Mouse (Mus musculus): ENCODE results near the gene Klk5. TPM values are rescaled to one million over a fixed set of nuclear protein-coding genes. Genes with fewer than 3 reads are reported as not detected.

The Klk5 gene
- not detected in 2 replicates for polyA plus RNA-seq (2015; fragmentation: Nextera tagmentation; extraction: Ambion mirVana)

- Histone ChIP-seq H3K9me3 (replicated peaks; ENCODE audit: control insufficient read depth, low read length, poor library complexity, severe bottlenecking) (no peaks in the 10 kb centered on the region), H3K4me1 (ENCODE audit: control insufficient read depth, insufficient read depth, low read length) (no peaks in the 10 kb centered on the region), H3K36me3 (ENCODE audit: control insufficient read depth, insufficient read depth, low read length) (no peaks in the 10 kb centered on the region), H3K9ac (ENCODE audit: low read depth, low read length) (no peak within 1 kb of the TSS), H3K27ac (ENCODE audit: low read length) (no peak within 1 kb of the TSS), H3K4me3 (ENCODE audit: low read depth, low read length) (no peak within 1 kb of the TSS), H3K4me2 (ENCODE audit: low read length) (no peak within 1 kb of the TSS), H3K27me3 (ENCODE audit: control insufficient read depth, insufficient read depth, low read depth, low read length) (no peaks in the 10 kb centered on the region)
- 57% methylated on average over 2 of the region's 3 CpGs for WGBS
- no peak for ATAC-seq
Observed at GRCm38 (mm10) chr7:43841701-43842100, at the start of gene Klk5. Gene Klk5 (plus strand): TSS chr7:43841971.

DNA sequence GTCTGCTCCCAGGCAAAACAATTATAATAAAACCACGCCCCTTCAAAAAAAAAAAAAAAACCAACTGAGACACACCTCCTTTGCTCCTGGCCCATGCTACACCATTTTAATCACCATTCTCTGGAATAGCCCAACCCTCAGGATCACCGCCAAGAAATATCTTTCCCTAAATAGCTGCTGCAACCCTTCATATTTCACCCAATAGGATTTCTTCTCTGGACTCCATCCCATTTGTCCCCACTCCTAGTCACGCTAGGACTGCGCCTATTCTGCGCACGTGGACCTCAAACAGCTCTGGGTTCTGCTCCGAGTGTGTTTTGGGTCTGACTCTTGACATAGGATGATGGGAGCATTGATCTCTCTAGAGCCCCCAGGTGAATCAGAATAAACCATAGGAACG lies 45.4 kb upstream of the Klk5 start:
- H3K36me3 ChIP-seq (ENCODE audit: control insufficient read depth, insufficient read depth, low read length): no peaks in the 10 kb centered on the region
- peak overlapping the region; percentile 67 for H3K9ac ChIP-seq (ENCODE audit: low read depth, low read length)
- peak overlapping the region; percentile 55 for H3K4me3 ChIP-seq (ENCODE audit: low read depth, low read length)
- H3K9me3 ChIP-seq (replicated peaks; ENCODE audit: control insufficient read depth, low read length, poor library complexity, severe bottlenecking): no peaks in the 10 kb centered on the region
- no peak overlapping the region for H3K27ac ChIP-seq (ENCODE audit: low read length)
- H3K4me1 ChIP-seq (ENCODE audit: control insufficient read depth, insufficient read depth, low read length): peaks cover 9% of the 10 kb centered on the region; the same call in 1 of the 2 replicates
- H3K4me2 ChIP-seq (ENCODE audit: low read length): peak overlapping the region; percentile 85
- peaks cover 12% of the 10 kb centered on the region for H3K27me3 ChIP-seq (ENCODE audit: control insufficient read depth, insufficient read depth, low read depth, low read length)
- 15% methylated on average over 8 of the region's 8 CpGs for WGBS
- peak; percentile 52; the same call in 1 of the 2 replicates for ATAC-seq

- under 1% methylated on average over 28 of the region's 28 CpGs for WGBS
- Histone ChIP-seq H3K9ac (ENCODE audit: low read depth, low read length) (peak within 1 kb of the TSS; percentile 67), H3K9me3 (replicated peaks; ENCODE audit: control insufficient read depth, low read length, poor library complexity, severe bottlenecking) (no peaks in the 10 kb centered on the region), H3K4me1 (ENCODE audit: control insufficient read depth, insufficient read depth, low read length) (peaks cover 9% of the 10 kb centered on the region; the same call in 1 of the 2 replicates), H3K4me3 (ENCODE audit: low read depth, low read length) (peak within 1 kb of the TSS; percentile 55), H3K27ac (ENCODE audit: low read length) (no peak within 1 kb of the TSS), H3K4me2 (ENCODE audit: low read length) (peak within 1 kb of the TSS; percentile 85), H3K27me3 (ENCODE audit: control insufficient read depth, insufficient read depth, low read depth, low read length) (peaks cover 12% of the 10 kb centered on the region), H3K36me3 (ENCODE audit: control insufficient read depth, insufficient read depth, low read length) (no peaks in the 10 kb centered on the region)
- peak; percentile 71 for ATAC-seq
Observed at GRCm38 (mm10) chr7:43797333-43797769, 44.4 kb upstream of the Klk5 start, which contains the start of gene Klk8. Gene Klk8 (plus strand): TSS chr7:43797577.

- 39% methylated on average over 13 of the region's 13 CpGs for WGBS
- Histone ChIP-seq H3K9ac (ENCODE audit: low read depth, low read length) (peak overlapping the region; percentile 67), H3K4me2 (ENCODE audit: low read length) (peak overlapping the region; percentile 85), H3K4me1 (ENCODE audit: control insufficient read depth, insufficient read depth, low read length) (peaks cover 9% of the 10 kb centered on the region; the same call in 1 of the 2 replicates), H3K27me3 (ENCODE audit: control insufficient read depth, insufficient read depth, low read depth, low read length) (peaks cover 12% of the 10 kb centered on the region), H3K27ac (ENCODE audit: low read length) (no peak overlapping the region), H3K36me3 (ENCODE audit: control insufficient read depth, insufficient read depth, low read length) (no peaks in the 10 kb centered on the region), H3K4me3 (ENCODE audit: low read depth, low read length) (peak overlapping the region; percentile 55), H3K9me3 (replicated peaks; ENCODE audit: control insufficient read depth, low read length, poor library complexity, severe bottlenecking) (no peaks in the 10 kb centered on the region)
- ATAC-seq: peak; percentile 57
Observed at GRCm38 (mm10) chr7:43797844-43798462, 43.8 kb upstream of the Klk5 start.

DNA sequence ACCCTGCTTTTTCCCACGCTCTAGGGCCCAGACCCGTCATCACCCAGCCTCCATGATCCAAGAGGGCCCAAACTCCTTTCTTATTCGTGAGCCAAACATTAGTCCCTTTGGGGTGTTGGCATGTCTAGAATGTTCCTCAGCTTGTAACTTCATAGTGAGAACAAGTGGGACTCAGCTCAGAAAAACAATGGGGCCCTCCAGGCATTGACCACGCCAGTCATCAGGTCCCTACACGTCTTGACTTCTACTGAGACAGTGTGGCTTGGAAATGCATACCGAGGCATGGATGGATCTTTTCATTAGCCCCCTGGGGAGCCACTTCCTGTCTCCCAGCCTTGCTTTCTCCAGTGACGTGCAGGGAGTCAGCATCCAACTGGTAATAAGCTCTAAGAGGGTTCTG lies 41.9 kb upstream of the Klk5 start:
- WGBS: 76% methylated on average over 7 of the region's 7 CpGs
- H3K27me3 ChIP-seq (ENCODE audit: control insufficient read depth, insufficient read depth, low read depth, low read length): peaks cover 12% of the 10 kb centered on the region
- H3K27ac ChIP-seq (ENCODE audit: low read length): no peak overlapping the region

DNA sequence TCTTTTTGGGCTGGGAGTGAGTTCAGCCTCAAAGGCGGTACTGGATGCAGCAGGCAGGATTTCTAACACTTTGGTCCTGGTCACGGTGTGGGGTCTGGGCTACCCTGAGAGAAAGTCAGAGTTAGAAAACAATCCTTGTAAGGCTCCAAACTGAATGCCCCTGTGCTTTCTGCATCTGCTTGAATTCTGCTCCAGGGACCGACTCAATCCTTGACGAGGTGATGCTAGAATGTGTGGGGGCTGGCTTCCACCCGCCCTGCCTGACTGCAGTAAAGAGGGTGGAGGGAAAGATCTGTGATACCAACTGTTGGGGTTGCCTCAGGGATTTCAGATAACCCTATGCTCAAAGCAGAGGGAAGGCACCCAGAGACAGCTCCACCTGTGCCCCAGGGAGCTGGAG lies 30.8 kb upstream of the Klk5 start, which contains the start of gene Klk7:
Gene Klk7 (plus strand): TSS at position 301 of the 400 bp plus-strand sequence.
- Histone ChIP-seq H3K4me1 (ENCODE audit: control insufficient read depth, insufficient read depth, low read length) (no peaks in the 10 kb centered on the region), H3K27ac (ENCODE audit: low read length) (no peak within 1 kb of the TSS), H3K36me3 (ENCODE audit: control insufficient read depth, insufficient read depth, low read length) (no peaks in the 10 kb centered on the region), H3K9ac (ENCODE audit: low read depth, low read length) (no peak within 1 kb of the TSS), H3K4me3 (ENCODE audit: low read depth, low read length) (no peak within 1 kb of the TSS), H3K4me2 (ENCODE audit: low read length) (no peak within 1 kb of the TSS), H3K27me3 (ENCODE audit: control insufficient read depth, insufficient read depth, low read depth, low read length) (no peaks in the 10 kb centered on the region), H3K9me3 (replicated peaks; ENCODE audit: control insufficient read depth, low read length, poor library complexity, severe bottlenecking) (no peaks in the 10 kb centered on the region)
- ATAC-seq: no peak
- WGBS: 68% methylated on average over 5 of the region's 5 CpGs

More for the DNA sequence above, 41.9 kb upstream of the Klk5 start:
- no peak for ATAC-seq
- no peaks in the 10 kb centered on the region for H3K9me3 ChIP-seq (replicated peaks; ENCODE audit: control insufficient read depth, low read length, poor library complexity, severe bottlenecking)
- no peak overlapping the region for H3K4me2 ChIP-seq (ENCODE audit: low read length)
- no peaks in the 10 kb centered on the region for H3K36me3 ChIP-seq (ENCODE audit: control insufficient read depth, insufficient read depth, low read length)
- peaks cover 9% of the 10 kb centered on the region; the same call in 1 of the 2 replicates for H3K4me1 ChIP-seq (ENCODE audit: control insufficient read depth, insufficient read depth, low read length)
- no peak overlapping the region for H3K9ac ChIP-seq (ENCODE audit: low read depth, low read length)
- no peak overlapping the region for H3K4me3 ChIP-seq (ENCODE audit: low read depth, low read length)

DNA sequence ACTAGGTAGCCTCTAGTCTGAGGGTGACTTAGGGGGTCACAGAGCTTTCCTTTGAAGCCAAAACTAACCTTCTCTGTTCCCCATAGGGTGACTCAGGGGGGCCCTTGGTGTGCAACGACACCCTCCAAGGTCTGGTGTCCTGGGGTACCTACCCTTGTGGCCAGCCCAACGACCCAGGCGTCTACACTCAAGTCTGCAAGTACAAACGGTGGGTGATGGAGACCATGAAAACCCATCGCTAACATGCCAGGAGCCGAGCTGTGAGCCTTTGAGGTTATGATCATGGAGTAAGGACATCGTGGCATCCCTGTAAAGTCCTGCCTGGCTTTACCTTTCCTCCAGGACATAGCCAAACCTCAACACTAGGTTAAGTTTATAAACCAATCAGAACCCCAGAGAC lies 26.6 kb upstream of the Klk5 start:
- H3K4me3 ChIP-seq (ENCODE audit: low read depth, low read length): no peak overlapping the region
- H3K36me3 ChIP-seq (ENCODE audit: control insufficient read depth, insufficient read depth, low read length): no peaks in the 10 kb centered on the region
- H3K4me1 ChIP-seq (ENCODE audit: control insufficient read depth, insufficient read depth, low read length): no peaks in the 10 kb centered on the region
- no peak overlapping the region for H3K27ac ChIP-seq (ENCODE audit: low read length)
- H3K9me3 ChIP-seq (replicated peaks; ENCODE audit: control insufficient read depth, low read length, poor library complexity, severe bottlenecking): no peaks in the 10 kb centered on the region
- no peak for ATAC-seq
- H3K9ac ChIP-seq (ENCODE audit: low read depth, low read length): no peak overlapping the region
- H3K27me3 ChIP-seq (ENCODE audit: control insufficient read depth, insufficient read depth, low read depth, low read length): no peaks in the 10 kb centered on the region
- 90% methylated on average over 7 of the region's 7 CpGs for WGBS
- H3K4me2 ChIP-seq (ENCODE audit: low read length): no peak overlapping the region

DNA sequence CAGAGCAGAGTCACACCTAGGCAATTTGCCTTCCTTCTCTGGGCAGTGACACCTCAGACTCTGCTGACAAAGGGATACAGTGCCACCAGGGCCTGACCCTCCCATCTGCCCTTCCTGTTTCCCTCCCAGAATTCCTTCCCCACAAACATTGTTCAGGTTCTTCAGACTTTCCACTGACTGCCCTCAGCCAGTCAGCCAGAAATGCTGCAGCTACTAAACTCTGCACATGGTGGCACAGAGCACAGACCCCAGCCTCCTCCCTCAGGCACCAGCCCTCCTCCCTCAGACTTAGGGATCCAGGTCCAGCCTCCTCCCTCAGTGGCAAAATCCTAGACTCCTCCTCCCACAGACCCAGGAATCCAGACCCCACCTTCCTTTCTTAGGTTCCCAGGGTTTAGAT lies 25.0 kb upstream of the Klk5 start:
- no peaks in the 10 kb centered on the region for H3K36me3 ChIP-seq (ENCODE audit: control insufficient read depth, insufficient read depth, low read length)
- H3K4me3 ChIP-seq (ENCODE audit: low read depth, low read length): no peak overlapping the region
- ATAC-seq: no peak
- no peak overlapping the region for H3K27ac ChIP-seq (ENCODE audit: low read length)
- no peaks in the 10 kb centered on the region for H3K4me1 ChIP-seq (ENCODE audit: control insufficient read depth, insufficient read depth, low read length)
- no peaks in the 10 kb centered on the region for H3K9me3 ChIP-seq (replicated peaks; ENCODE audit: control insufficient read depth, low read length, poor library complexity, severe bottlenecking)
- no peaks in the 10 kb centered on the region for H3K27me3 ChIP-seq (ENCODE audit: control insufficient read depth, insufficient read depth, low read depth, low read length)
- H3K9ac ChIP-seq (ENCODE audit: low read depth, low read length): no peak overlapping the region
- no peak overlapping the region for H3K4me2 ChIP-seq (ENCODE audit: low read length)

DNA sequence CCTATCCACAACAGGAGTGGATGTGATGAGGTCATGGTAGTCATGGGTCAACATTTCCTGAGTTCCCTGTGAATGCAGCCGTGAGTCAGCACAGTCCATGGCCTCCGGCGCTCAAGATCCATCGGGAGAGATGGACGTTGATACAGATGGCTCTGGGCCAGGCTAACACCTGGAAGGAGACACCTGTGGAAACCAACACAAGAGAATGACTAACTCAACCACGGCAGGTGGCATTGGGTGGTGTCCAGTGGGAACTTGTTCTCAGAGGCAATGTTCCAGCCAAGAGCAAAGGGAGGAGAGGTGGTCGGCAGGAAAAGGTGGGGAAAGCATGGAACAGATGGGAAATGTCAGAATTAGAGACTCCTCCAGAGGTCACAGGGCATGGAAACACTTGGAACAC lies 20.2 kb upstream of the Klk5 start:
- Histone ChIP-seq H3K4me2 (ENCODE audit: low read length) (no peak overlapping the region), H3K9me3 (replicated peaks; ENCODE audit: control insufficient read depth, low read length, poor library complexity, severe bottlenecking) (no peaks in the 10 kb centered on the region), H3K36me3 (ENCODE audit: control insufficient read depth, insufficient read depth, low read length) (no peaks in the 10 kb centered on the region), H3K27ac (ENCODE audit: low read length) (no peak overlapping the region), H3K4me1 (ENCODE audit: control insufficient read depth, insufficient read depth, low read length) (no peaks in the 10 kb centered on the region), H3K9ac (ENCODE audit: low read depth, low read length) (no peak overlapping the region), H3K27me3 (ENCODE audit: control insufficient read depth, insufficient read depth, low read depth, low read length) (no peaks in the 10 kb centered on the region), H3K4me3 (ENCODE audit: low read depth, low read length) (no peak overlapping the region)
- no peak for ATAC-seq
- 92% methylated on average over 7 of the region's 7 CpGs for WGBS
